Mouse (Mus musculus): ENCODE results near the gene Olfr283. TPM values are rescaled to one million over a fixed set of nuclear protein-coding genes. Genes with fewer than 3 reads are reported as not detected.

Olfr283 gene
- total RNA-seq, 2 experiments from 2014 or later, result not detected

Other genes with a start within 250 kb of the Olfr283 start
- 27.8 and 31.3 TPM in 2 replicates for gene Asb8, start 215.3 kb downstream of the Olfr283 start, total RNA-seq (2014; fragmentation: Nextera tagmentation)
- gene Asb8, start 215.3 kb downstream of the Olfr283 start, total RNA-seq (2017), result 21.0 and 22.8 TPM in 2 replicates
- not detected in 2 replicates for gene Ccdc184, start 213.8 kb downstream of the Olfr283 start, total RNA-seq (2014; fragmentation: Nextera tagmentation)
- not detected in 2 replicates for gene Ccdc184, start 213.8 kb downstream of the Olfr283 start, total RNA-seq (2017)
- gene Olfr288, start 185.4 kb downstream of the Olfr283 start, total RNA-seq (2014; fragmentation: Nextera tagmentation), result not detected in 2 replicates
- gene Olfr288, start 185.4 kb downstream of the Olfr283 start, total RNA-seq (2017), result not detected in 2 replicates
- gene Gm44579, start 160.0 kb downstream of the Olfr283 start, total RNA-seq (2014; fragmentation: Nextera tagmentation), result not detected in 2 replicates
- not detected in 2 replicates for gene Gm44579, start 160.0 kb downstream of the Olfr283 start, total RNA-seq (2017)
- not detected in 2 replicates for gene Olfr287, start 159.9 kb downstream of the Olfr283 start, total RNA-seq (2014; fragmentation: Nextera tagmentation)
- gene Olfr287, start 159.9 kb downstream of the Olfr283 start, total RNA-seq (2017), result not detected in 2 replicates
- 0.36 TPM in 1 of 2 replicates, not detected in the other for gene Olfr286, start 146.5 kb downstream of the Olfr283 start, total RNA-seq (2014; fragmentation: Nextera tagmentation)
- 0.86 TPM in 1 of 2 replicates, not detected in the other for gene Olfr286, start 146.5 kb downstream of the Olfr283 start, total RNA-seq (2017)
- not detected in 2 replicates for gene H1fnt, start 123.7 kb downstream of the Olfr283 start, total RNA-seq (2014; fragmentation: Nextera tagmentation)
- gene H1fnt, start 123.7 kb downstream of the Olfr283 start, total RNA-seq (2017), result not detected in 2 replicates
- gene Zfp641, start 84.8 kb downstream of the Olfr283 start, total RNA-seq (2014; fragmentation: Nextera tagmentation), result not detected in 2 replicates
- gene Zfp641, start 84.8 kb downstream of the Olfr283 start, total RNA-seq (2017), result not detected in 2 replicates
- not detected in 2 replicates for gene Olfr285, start 63.6 kb downstream of the Olfr283 start, total RNA-seq (2014; fragmentation: Nextera tagmentation)
- not detected in 2 replicates for gene Olfr285, start 63.6 kb downstream of the Olfr283 start, total RNA-seq (2017)
- not detected in 2 replicates for gene Olfr284, start 40.0 kb downstream of the Olfr283 start, total RNA-seq (2014; fragmentation: Nextera tagmentation)
- gene Olfr284, start 40.0 kb downstream of the Olfr283 start, total RNA-seq (2017), result not detected in 2 replicates
- not detected in 2 replicates for gene Olfr282, start 50.3 kb upstream of the Olfr283 start, total RNA-seq (2014; fragmentation: Nextera tagmentation)
- not detected in 2 replicates for gene Olfr282, start 50.3 kb upstream of the Olfr283 start, total RNA-seq (2017)
- not detected in 2 replicates for gene Olfr281, start 71.6 kb upstream of the Olfr283 start, total RNA-seq (2014; fragmentation: Nextera tagmentation)
- not detected in 2 replicates for gene Olfr281, start 71.6 kb upstream of the Olfr283 start, total RNA-seq (2017)
- gene OR5BS1P, start 89.0 kb upstream of the Olfr283 start, total RNA-seq (2014; fragmentation: Nextera tagmentation), result not detected in 2 replicates
- not detected in 2 replicates for gene OR5BS1P, start 89.0 kb upstream of the Olfr283 start, total RNA-seq (2017)
- not detected in 2 replicates for gene Lalba, start 101.8 kb upstream of the Olfr283 start, total RNA-seq (2014; fragmentation: Nextera tagmentation)
- gene Lalba, start 101.8 kb upstream of the Olfr283 start, total RNA-seq (2017), result not detected in 2 replicates
- not detected in 2 replicates for gene Olfr279, start 111.5 kb upstream of the Olfr283 start, total RNA-seq (2014; fragmentation: Nextera tagmentation)
- gene Olfr279, start 111.5 kb upstream of the Olfr283 start, total RNA-seq (2017), result not detected in 2 replicates
- gene Kansl2, start 153.3 kb upstream of the Olfr283 start, total RNA-seq (2014; fragmentation: Nextera tagmentation), result 67.5 and 74.5 TPM in 2 replicates
- 58.9 and 61.0 TPM in 2 replicates for gene Kansl2, start 153.3 kb upstream of the Olfr283 start, total RNA-seq (2017)
- 53.4 and 57.0 TPM in 2 replicates for gene Ccnt1, start 190.0 kb upstream of the Olfr283 start, total RNA-seq (2014; fragmentation: Nextera tagmentation)
- gene Ccnt1, start 190.0 kb upstream of the Olfr283 start, total RNA-seq (2017), result 57.3 and 70.4 TPM in 2 replicates
- not detected in 2 replicates for gene 4930415O20Rik, start 190.1 kb upstream of the Olfr283 start, total RNA-seq (2014; fragmentation: Nextera tagmentation)
- gene 4930415O20Rik, start 190.1 kb upstream of the Olfr283 start, total RNA-seq (2017), result not detected in 2 replicates
- 1.8 and 3.1 TPM in 2 replicates for gene Adcy6, start 229.1 kb upstream of the Olfr283 start, total RNA-seq (2014; fragmentation: Nextera tagmentation)
- gene Adcy6, start 229.1 kb upstream of the Olfr283 start, total RNA-seq (2017), result 2.1 and 2.9 TPM in 2 replicates
- not detected in 2 replicates for gene Cacnb3, start 249.9 kb upstream of the Olfr283 start, total RNA-seq (2014; fragmentation: Nextera tagmentation)
- gene Cacnb3, start 249.9 kb upstream of the Olfr283 start, total RNA-seq (2017), result not detected in 2 replicates